Mouse (Mus musculus): Measurements from ENCODE around the gene Cdhr4. TPM values are rescaled to one million over a fixed set of nuclear protein-coding genes. Genes with fewer than 3 reads are reported as not detected.

Gene Cdhr4
- polyA plus RNA-seq (2014; fragmentation: Nextera tagmentation; extraction: Ambion mirVana) = 8.6 and 12.5 TPM in 2 replicates

GRCm38 (mm10) chr9:107992197-107992596, at the start of gene Cdhr4:
Gene Cdhr4 (plus strand): TSS chr9:107992497.
- 33% methylated on average over 2 of the region's 2 CpGs for WGBS
- no peaks in the 10 kb centered on the region for H3K36me3 ChIP-seq (ENCODE audit: control insufficient read depth, insufficient read depth, low read length)
- no peaks in the 10 kb centered on the region for H3K27me3 ChIP-seq (replicated peaks; ENCODE audit: control insufficient read depth, insufficient read depth, low read length)
- ATAC-seq (ENCODE audit: low read depth) (no peak), DNase-seq (ENCODE audit: low spot score) (peak; percentile 30)
- no peak within 1 kb of the TSS for H3K9ac ChIP-seq (ENCODE audit: low read depth, low read length)
- no peaks in the 10 kb centered on the region for H3K9me3 ChIP-seq (ENCODE audit: control insufficient read depth, low read length)
- no peaks in the 10 kb centered on the region for H3K4me1 ChIP-seq (ENCODE audit: control insufficient read depth, insufficient read depth, low read length)
- no peak within 1 kb of the TSS for H3K27ac ChIP-seq (replicated peaks; ENCODE audit: low read depth, low read length)
- H3K4me2 ChIP-seq (ENCODE audit: low read depth, low read length) = no peak within 1 kb of the TSS
- no peak within 1 kb of the TSS for H3K4me3 ChIP-seq (ENCODE audit: low read depth, low read length)

GRCm38 (mm10) chr9:107947241-107948194, 44.8 kb upstream of the Cdhr4 start:
- 86% methylated on average over 30 of the region's 31 CpGs for WGBS
- H3K4me3 ChIP-seq (ENCODE audit: low read depth, low read length) = no peak overlapping the region
- ATAC-seq (ENCODE audit: low read depth) (no peak), DNase-seq (ENCODE audit: low spot score) (peak; percentile 23)
- no peak overlapping the region for H3K4me2 ChIP-seq (ENCODE audit: low read depth, low read length)
- peaks cover 4% of the 10 kb centered on the region for H3K4me1 ChIP-seq (ENCODE audit: control insufficient read depth, insufficient read depth, low read length)
- no peaks in the 10 kb centered on the region for H3K27me3 ChIP-seq (replicated peaks; ENCODE audit: control insufficient read depth, insufficient read depth, low read length)
- no peak overlapping the region for H3K9ac ChIP-seq (ENCODE audit: low read depth, low read length)
- no peaks in the 10 kb centered on the region for H3K36me3 ChIP-seq (ENCODE audit: control insufficient read depth, insufficient read depth, low read length)
- no peaks in the 10 kb centered on the region for H3K9me3 ChIP-seq (ENCODE audit: control insufficient read depth, low read length)
- no peak overlapping the region for H3K27ac ChIP-seq (replicated peaks; ENCODE audit: low read depth, low read length)

GRCm38 (mm10) chr9:107949184-107949921, 42.9 kb upstream of the Cdhr4 start:
- Histone ChIP-seq H3K4me1 (ENCODE audit: control insufficient read depth, insufficient read depth, low read length) (peaks cover 4% of the 10 kb centered on the region), H3K9me3 (ENCODE audit: control insufficient read depth, low read length) (no peaks in the 10 kb centered on the region), H3K4me3 (ENCODE audit: low read depth, low read length) (no peak overlapping the region), H3K4me2 (ENCODE audit: low read depth, low read length) (no peak overlapping the region), H3K9ac (ENCODE audit: low read depth, low read length) (no peak overlapping the region), H3K27me3 (replicated peaks; ENCODE audit: control insufficient read depth, insufficient read depth, low read length) (no peaks in the 10 kb centered on the region), H3K27ac (replicated peaks; ENCODE audit: low read depth, low read length) (no peak overlapping the region), H3K36me3 (ENCODE audit: control insufficient read depth, insufficient read depth, low read length) (no peaks in the 10 kb centered on the region)
- ATAC-seq (ENCODE audit: low read depth) = no peak
- no peak for DNase-seq (ENCODE audit: low spot score)
- 76% methylated on average over 13 of the region's 13 CpGs for WGBS

- DNase-seq (ENCODE audit: low spot score) = no peak
- peak within 1 kb of the TSS; percentile 77 for H3K27ac ChIP-seq (replicated peaks; ENCODE audit: low read depth, low read length)
- H3K4me1 ChIP-seq (ENCODE audit: control insufficient read depth, insufficient read depth, low read length) = peaks cover 4% of the 10 kb centered on the region
- no peaks in the 10 kb centered on the region for H3K27me3 ChIP-seq (replicated peaks; ENCODE audit: control insufficient read depth, insufficient read depth, low read length)
- no peaks in the 10 kb centered on the region for H3K9me3 ChIP-seq (ENCODE audit: control insufficient read depth, low read length)
- WGBS = 83% methylated on average over 10 of the region's 10 CpGs
- H3K36me3 ChIP-seq (ENCODE audit: control insufficient read depth, insufficient read depth, low read length) = no peaks in the 10 kb centered on the region
- H3K4me2 ChIP-seq (ENCODE audit: low read depth, low read length) = peak within 1 kb of the TSS; percentile 65
- peak within 1 kb of the TSS; percentile 73 for H3K9ac ChIP-seq (ENCODE audit: low read depth, low read length)
- H3K4me3 ChIP-seq (ENCODE audit: low read depth, low read length) = peak within 1 kb of the TSS; percentile 69
- ATAC-seq (ENCODE audit: low read depth) = no peak
Measured at GRCm38 (mm10) chr9:107949922-107950235, 42.4 kb upstream of the Cdhr4 start, which contains the start of gene Traip. Gene Traip (plus strand): TSS chr9:107950136.

GRCm38 (mm10) chr9:107950460-107951355, 41.6 kb upstream of the Cdhr4 start:
- Histone ChIP-seq H3K27ac (replicated peaks; ENCODE audit: low read depth, low read length) (peak overlapping the region; percentile 77), H3K4me1 (ENCODE audit: control insufficient read depth, insufficient read depth, low read length) (peaks cover 4% of the 10 kb centered on the region), H3K9me3 (ENCODE audit: control insufficient read depth, low read length) (no peaks in the 10 kb centered on the region), H3K9ac (ENCODE audit: low read depth, low read length) (peak overlapping the region; percentile 73), H3K4me2 (ENCODE audit: low read depth, low read length) (peak overlapping the region; percentile 65), H3K4me3 (ENCODE audit: low read depth, low read length) (peak overlapping the region; percentile 69), H3K27me3 (replicated peaks; ENCODE audit: control insufficient read depth, insufficient read depth, low read length) (no peaks in the 10 kb centered on the region), H3K36me3 (ENCODE audit: control insufficient read depth, insufficient read depth, low read length) (no peaks in the 10 kb centered on the region)
- ATAC-seq (ENCODE audit: low read depth) (peak; percentile 96), DNase-seq (ENCODE audit: low spot score) (peak; percentile 97)
- WGBS = 14% methylated on average over 42 of the region's 45 CpGs

- H3K4me3 ChIP-seq (ENCODE audit: low read depth, low read length) = no peak overlapping the region
- ATAC-seq (ENCODE audit: low read depth) = no peak
- no peaks in the 10 kb centered on the region; the same call in 1 of the 2 replicates for H3K4me1 ChIP-seq (ENCODE audit: control insufficient read depth, insufficient read depth, low read length)
- H3K27me3 ChIP-seq (replicated peaks; ENCODE audit: control insufficient read depth, insufficient read depth, low read length) = no peaks in the 10 kb centered on the region
- no peak overlapping the region for H3K27ac ChIP-seq (replicated peaks; ENCODE audit: low read depth, low read length)
- DNase-seq (ENCODE audit: low spot score) = no peak
- WGBS = 73% methylated on average over 6 of the region's 6 CpGs
- H3K36me3 ChIP-seq (ENCODE audit: control insufficient read depth, insufficient read depth, low read length) = peaks cover 29% of the 10 kb centered on the region; the same call in 1 of the 2 replicates
- H3K9me3 ChIP-seq (ENCODE audit: control insufficient read depth, low read length) = no peaks in the 10 kb centered on the region
- H3K9ac ChIP-seq (ENCODE audit: low read depth, low read length) = no peak overlapping the region
- H3K4me2 ChIP-seq (ENCODE audit: low read depth, low read length) = no peak overlapping the region
Measured at GRCm38 (mm10) chr9:107955613-107956289, 36.5 kb upstream of the Cdhr4 start.

- no peak overlapping the region for H3K9ac ChIP-seq (ENCODE audit: low read depth, low read length)
- no peak overlapping the region for H3K4me2 ChIP-seq (ENCODE audit: low read depth, low read length)
- no peaks in the 10 kb centered on the region for H3K4me1 ChIP-seq (ENCODE audit: control insufficient read depth, insufficient read depth, low read length)
- no peaks in the 10 kb centered on the region for H3K9me3 ChIP-seq (ENCODE audit: control insufficient read depth, low read length)
- ATAC-seq (ENCODE audit: low read depth) = no peak
- no peak overlapping the region for H3K4me3 ChIP-seq (ENCODE audit: low read depth, low read length)
- no peak for DNase-seq (ENCODE audit: low spot score)
- 66% methylated on average over 6 of the region's 6 CpGs for WGBS
- H3K27me3 ChIP-seq (replicated peaks; ENCODE audit: control insufficient read depth, insufficient read depth, low read length) = no peaks in the 10 kb centered on the region
- H3K27ac ChIP-seq (replicated peaks; ENCODE audit: low read depth, low read length) = no peak overlapping the region
- peaks cover 29% of the 10 kb centered on the region for H3K36me3 ChIP-seq (ENCODE audit: control insufficient read depth, insufficient read depth, low read length)
Measured at GRCm38 (mm10) chr9:107957141-107957540, 35.2 kb upstream of the Cdhr4 start.

Data from embryonic facial prominence, embryonic 14.5 days (tissue).